Mouse (Mus musculus) testis, adult 2 months (tissue): Measurements from ENCODE around the gene Large1. TPM values are rescaled to one million over a fixed set of nuclear protein-coding genes. Genes with fewer than 3 reads are reported as not detected.
"Not testable (repeated sequence)": the region's sequence is repeated elsewhere in the genome, so short reads cannot be mapped to it uniquely, and the experiment has no call there.

Experiments used
- H3K27ac ChIP-seq: fragments of 200-500 bp; 2 replicates; pipeline ENCODE4 v1.5.1; 2012; ENCODE audit warnings: low read depth, low read length; ENCODE audit not compliant: control insufficient read depth, insufficient read depth
- H3K27me3 ChIP-seq: fragments of 200-500 bp; 2 replicates; pipeline ENCODE4 v1.6.1; 2012; ENCODE audit warnings: mild to moderate bottlenecking, low read length, moderate library complexity; ENCODE audit not compliant: control insufficient read depth, insufficient read depth
- H3K36me3 ChIP-seq: fragments of 200-500 bp; 2 replicates; pipeline ENCODE4 v1.6.1; 2012; ENCODE audit warnings: mild to moderate bottlenecking, low read length; ENCODE audit not compliant: control insufficient read depth, insufficient read depth
- H3K4me1 ChIP-seq: fragments of 200-500 bp; 2 replicates; pipeline ENCODE4 v1.6.1; 2012; ENCODE audit warnings: low read length; ENCODE audit not compliant: control insufficient read depth, insufficient read depth
- H3K4me3 ChIP-seq: fragments of 200-500 bp; 2 replicates; pipeline ENCODE4 v1.5.1; 2012; ENCODE audit warnings: low read depth, mild to moderate bottlenecking, low read length, moderate library complexity, mixed read lengths; ENCODE audit not compliant: control insufficient read depth
- CTCF ChIP-seq: fragments of 200-500 bp; IDR thresholded peaks from 2 replicates; pipeline ENCODE4 v1.5.1; 2012; ENCODE audit warnings: low read depth, mild to moderate bottlenecking, inconsistent platforms, low read length, moderate library complexity; ENCODE audit not compliant: control insufficient read depth, insufficient read depth, insufficient replicate concordance
- POLR2A ChIP-seq: fragments of 200-500 bp; IDR thresholded peaks from 2 replicates; pipeline ENCODE4 v1.6.1; 2012; ENCODE audit warnings: low read depth, mild to moderate bottlenecking, inconsistent platforms, low read length, moderate library complexity; ENCODE audit not compliant: control insufficient read depth
- polyA plus RNA-seq: library from polyadenylated mRNA; depleted of rRNA; stranded (reverse); fragments of >200 nt; gene quantifications from 2 replicates; pipeline ENCODE4 v1.2.3, GENCODE M21; 2012

Gene Large1
- polyA plus RNA-seq, 1 experiment = 2.0 TPM

- TF ChIP-seq CTCF = no peak
- TF ChIP-seq POLR2A = no peak
- Histone ChIP-seq H3K27ac (no peak overlapping the region), H3K4me1 (peaks cover 22% of the 10 kb centered on the region), H3K4me3 (no peak overlapping the region), H3K36me3 (no peaks in the 10 kb centered on the region), H3K27me3 (no peaks in the 10 kb centered on the region)
These were observed 3.0 kb downstream of the Large1 start for GRCm38 (mm10) chr8:73350366-73350765.

GRCm38 (mm10) chr8:73342761-73343395 is 10.5 kb downstream of the Large1 start:
- Histone ChIP-seq H3K36me3 (no peaks in the 10 kb centered on the region), H3K4me3 (no peak overlapping the region), H3K27ac (no peak overlapping the region), H3K4me1 (no peaks in the 10 kb centered on the region), H3K27me3 (no peaks in the 10 kb centered on the region)
- TF ChIP-seq CTCF (no peak), POLR2A (no peak)

DNA sequence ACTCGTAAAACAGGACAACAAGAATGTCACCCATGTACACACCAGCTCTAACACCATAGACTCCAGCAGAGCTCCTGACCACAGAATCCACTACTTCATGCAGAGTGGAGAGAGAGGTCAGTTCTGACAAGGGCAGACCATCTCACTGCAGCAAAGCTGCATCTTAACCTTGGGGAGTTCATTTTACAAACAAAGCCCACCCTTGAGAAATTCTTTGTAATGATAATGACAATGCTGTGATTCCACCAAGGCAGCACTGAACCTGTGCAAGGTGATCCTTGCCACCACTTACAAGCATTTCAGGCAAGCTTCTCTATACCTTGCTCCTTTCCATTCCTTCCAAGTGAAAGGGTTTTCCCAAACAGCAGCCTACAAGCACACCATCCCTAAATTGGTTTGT is 16.5 kb downstream of the Large1 start:
- Histone ChIP-seq H3K27me3 (no peaks in the 10 kb centered on the region), H3K4me1 (no peaks in the 10 kb centered on the region), H3K4me3 (no peak overlapping the region), H3K27ac (no peak overlapping the region), H3K36me3 (no peaks in the 10 kb centered on the region)
- TF ChIP-seq CTCF = no peak
- TF ChIP-seq POLR2A = no peak

GRCm38 (mm10) chr8:73329131-73329530 is 24.2 kb downstream of the Large1 start:
- H3K27ac ChIP-seq = no peak overlapping the region
- no peaks in the 10 kb centered on the region for H3K36me3 ChIP-seq
- H3K4me3 ChIP-seq = no peak overlapping the region
- H3K4me1 ChIP-seq = no peaks in the 10 kb centered on the region
- H3K27me3 ChIP-seq = no peaks in the 10 kb centered on the region
- TF ChIP-seq POLR2A (no peak), CTCF (no peak)

DNA sequence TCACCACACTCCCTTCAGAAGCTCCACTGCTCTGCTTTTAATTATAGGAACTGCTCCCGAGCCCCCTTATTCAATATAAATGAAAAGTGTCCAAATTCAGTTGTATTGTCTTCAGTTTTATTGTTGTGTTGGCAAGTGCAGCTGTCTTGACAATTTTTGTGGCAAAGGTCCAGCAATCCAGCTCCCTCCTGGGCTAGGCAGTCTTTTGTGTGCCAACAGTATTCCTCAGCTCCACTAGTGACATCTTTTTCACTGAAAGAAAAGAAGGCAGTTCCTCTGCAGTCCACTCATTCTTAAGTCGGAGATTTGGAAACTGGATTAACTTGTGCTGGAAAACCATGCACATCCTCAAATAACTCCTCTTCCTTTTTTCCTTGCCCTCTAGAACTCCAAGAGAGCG is 25.3 kb downstream of the Large1 start:
- H3K27me3 ChIP-seq = no peaks in the 10 kb centered on the region
- no peaks in the 10 kb centered on the region for H3K36me3 ChIP-seq
- no peak overlapping the region for H3K4me3 ChIP-seq
- no peaks in the 10 kb centered on the region for H3K4me1 ChIP-seq
- H3K27ac ChIP-seq = no peak overlapping the region
- TF ChIP-seq POLR2A = no peak
- TF ChIP-seq CTCF = no peak

GRCm38 (mm10) chr8:73324667-73325066 is 28.7 kb downstream of the Large1 start:
- no peak overlapping the region for H3K27ac ChIP-seq
- H3K27me3 ChIP-seq = no peaks in the 10 kb centered on the region
- TF ChIP-seq CTCF = no peak
- no peak for TF ChIP-seq POLR2A
- no peaks in the 10 kb centered on the region for H3K36me3 ChIP-seq
- no peak overlapping the region for H3K4me3 ChIP-seq
- no peaks in the 10 kb centered on the region for H3K4me1 ChIP-seq

GRCm38 (mm10) chr8:73323591-73323990 is 29.7 kb downstream of the Large1 start:
- no peak for TF ChIP-seq POLR2A
- TF ChIP-seq CTCF = no peak
- no peaks in the 10 kb centered on the region for H3K4me1 ChIP-seq
- no peaks in the 10 kb centered on the region for H3K27me3 ChIP-seq
- H3K27ac ChIP-seq = no peak overlapping the region
- H3K36me3 ChIP-seq = no peaks in the 10 kb centered on the region
- H3K4me3 ChIP-seq = no peak overlapping the region

- not testable (repeated sequence) for H3K27me3 ChIP-seq, H3K27ac ChIP-seq, H3K4me3 ChIP-seq, H3K4me1 ChIP-seq, H3K36me3 ChIP-seq
These were observed 33.8 kb downstream of the Large1 start for GRCm38 (mm10) chr8:73319500-73319899.
